Mouse (Mus musculus) neural tube, embryonic 12.5 days (tissue): ENCODE data around the gene Slc30a2. TPM values are rescaled to one million over a fixed set of nuclear protein-coding genes. Genes with fewer than 3 reads are reported as not detected.
"Not testable (repeated sequence)": the region's sequence is repeated elsewhere in the genome, so short reads cannot be mapped to it uniquely, and the experiment has no call there.

Source experiments
- ATAC-seq: fragments of 200-750 bp; cut with Nextera tagmentation; 2 replicates; pipeline ENCODE4 v1.8.0; 2017; ENCODE audit warnings: low read depth, mild to moderate bottlenecking, moderate TSS enrichment, moderate library complexity; ENCODE audit not compliant: low FRiP score
- H3K27ac ChIP-seq: fragments of 300-500 bp; sonication (generic); 2 replicates; pipeline ENCODE4 v1.5.1; 2016
- H3K27me3 ChIP-seq: fragments of 300-500 bp; sonication (generic); replicated peaks from 2 replicates; pipeline ENCODE4 v1.6.1; 2016; ENCODE audit warnings: mild to moderate bottlenecking
- H3K36me3 ChIP-seq: fragments of 300-500 bp; sonication (generic); 2 replicates; pipeline ENCODE4 v1.6.1; 2016; ENCODE audit warnings: mild to moderate bottlenecking
- H3K4me1 ChIP-seq: fragments of 300-500 bp; sonication (generic); 2 replicates; pipeline ENCODE4 v1.6.1; 2016
- H3K4me2 ChIP-seq: fragments of 300-500 bp; sonication (generic); replicated peaks from 2 replicates; pipeline ENCODE4 v1.6.1; 2016; ENCODE audit warnings: mild to moderate bottlenecking
- H3K4me3 ChIP-seq: fragments of 300-500 bp; sonication (generic); 2 replicates; pipeline ENCODE4 v1.5.1; 2016
- H3K9ac ChIP-seq: fragments of 300-500 bp; sonication (generic); 2 replicates; pipeline ENCODE4 v1.6.1; 2016; ENCODE audit warnings: mild to moderate bottlenecking
- H3K9me3 ChIP-seq: fragments of 300-500 bp; sonication (generic); 2 replicates; pipeline ENCODE4 v1.6.1; 2016; ENCODE audit warnings: mild to moderate bottlenecking
- WGBS: fragments of 180-500 bp; shearing (Covaris S2); methylation state at CpG from one replicate; pipeline ENCODE4 v1.1.7; 2016; 5-methylcytosine and 5-hydroxymethylcytosine counted together
- polyA plus RNA-seq: library from polyadenylated mRNA; unstranded; fragments of >200 nt; fragmentation: Nextera tagmentation; extraction: Ambion mirVana; gene quantifications from 2 replicates; pipeline ENCODE4 v1.2.1, GENCODE M21; 2016

Gene Slc30a2
- polyA plus RNA-seq, 1 experiment from 2014 or later: not detected

- H3K27ac ChIP-seq: no peak overlapping the region
- ATAC-seq: no peak
- no peaks in the 10 kb centered on the region for H3K36me3 ChIP-seq
- no peaks in the 10 kb centered on the region for H3K9me3 ChIP-seq
- WGBS: 83% methylated on average over 5 of the region's 5 CpGs
- no peak overlapping the region for H3K9ac ChIP-seq
- H3K4me2 ChIP-seq: no peak overlapping the region
- H3K27me3 ChIP-seq: no peaks in the 10 kb centered on the region
- H3K4me1 ChIP-seq: no peaks in the 10 kb centered on the region
- no peak overlapping the region for H3K4me3 ChIP-seq
Measured at GRCm38 (mm10) chr4:134324655-134325054, 18.3 kb upstream of the Slc30a2 start.

GRCm38 (mm10) chr4:134326859-134327530 lies 16.0 kb upstream of the Slc30a2 start:
- no peak overlapping the region for H3K9ac ChIP-seq
- 68% methylated on average over 5 of the region's 5 CpGs for WGBS
- no peak for ATAC-seq
- no peaks in the 10 kb centered on the region for H3K27me3 ChIP-seq
- no peak overlapping the region for H3K27ac ChIP-seq
- no peak overlapping the region for H3K4me2 ChIP-seq
- H3K36me3 ChIP-seq: no peaks in the 10 kb centered on the region
- H3K4me1 ChIP-seq: no peaks in the 10 kb centered on the region
- no peak overlapping the region for H3K4me3 ChIP-seq
- H3K9me3 ChIP-seq: no peaks in the 10 kb centered on the region

DNA sequence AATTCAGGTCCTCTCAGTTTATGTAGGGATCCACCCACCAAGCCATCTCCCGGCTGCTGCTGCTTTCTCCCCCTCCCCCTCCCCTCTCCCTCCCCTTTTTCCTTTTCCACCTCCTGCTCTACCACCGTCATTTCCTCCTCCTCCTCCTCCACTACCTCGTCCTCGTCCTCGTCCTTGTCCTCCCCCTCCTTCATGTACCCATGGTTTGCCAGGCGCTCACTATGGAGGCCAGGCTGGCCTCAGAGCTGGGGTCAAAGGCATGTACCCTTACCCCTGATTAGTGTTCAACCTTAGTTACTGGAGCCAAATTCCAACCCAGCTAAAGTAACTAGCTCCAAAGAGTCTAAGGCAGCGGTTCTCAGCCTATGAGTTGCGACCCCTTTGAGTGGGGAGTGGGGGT lies 14.8 kb upstream of the Slc30a2 start:
- Histone ChIP-seq H3K4me3 (no peak overlapping the region), H3K36me3 (no peaks in the 10 kb centered on the region), H3K9ac (no peak overlapping the region), H3K27me3 (no peaks in the 10 kb centered on the region), H3K4me2 (no peak overlapping the region), H3K4me1 (no peaks in the 10 kb centered on the region), H3K27ac (no peak overlapping the region), H3K9me3 (no peaks in the 10 kb centered on the region)
- ATAC-seq: no peak
- WGBS: 59% methylated on average over 8 of the region's 8 CpGs

GRCm38 (mm10) chr4:134328832-134329231 lies 14.1 kb upstream of the Slc30a2 start:
- 86% methylated on average over 8 of the region's 8 CpGs for WGBS
- H3K27me3 ChIP-seq: no peaks in the 10 kb centered on the region

GRCm38 (mm10) chr4:134330281-134330680 lies 12.7 kb upstream of the Slc30a2 start:
- Histone ChIP-seq H3K9ac (no peak overlapping the region), H3K4me2 (no peak overlapping the region), H3K36me3 (no peaks in the 10 kb centered on the region), H3K27ac (no peak overlapping the region), H3K4me3 (no peak overlapping the region), H3K27me3 (no peaks in the 10 kb centered on the region), H3K9me3 (no peaks in the 10 kb centered on the region), H3K4me1 (no peaks in the 10 kb centered on the region)
- 70% methylated on average over 5 of the region's 5 CpGs for whole genome bisulfite sequencing
- ATAC-seq: no peak

More at GRCm38 (mm10) chr4:134328832-134329231, 14.1 kb upstream of the Slc30a2 start:
- Histone ChIP-seq H3K36me3 (no peaks in the 10 kb centered on the region), H3K9ac (no peak overlapping the region), H3K9me3 (no peaks in the 10 kb centered on the region), H3K27ac (no peak overlapping the region), H3K4me2 (no peak overlapping the region), H3K4me3 (no peak overlapping the region), H3K4me1 (no peaks in the 10 kb centered on the region)
- ATAC-seq: no peak

DNA sequence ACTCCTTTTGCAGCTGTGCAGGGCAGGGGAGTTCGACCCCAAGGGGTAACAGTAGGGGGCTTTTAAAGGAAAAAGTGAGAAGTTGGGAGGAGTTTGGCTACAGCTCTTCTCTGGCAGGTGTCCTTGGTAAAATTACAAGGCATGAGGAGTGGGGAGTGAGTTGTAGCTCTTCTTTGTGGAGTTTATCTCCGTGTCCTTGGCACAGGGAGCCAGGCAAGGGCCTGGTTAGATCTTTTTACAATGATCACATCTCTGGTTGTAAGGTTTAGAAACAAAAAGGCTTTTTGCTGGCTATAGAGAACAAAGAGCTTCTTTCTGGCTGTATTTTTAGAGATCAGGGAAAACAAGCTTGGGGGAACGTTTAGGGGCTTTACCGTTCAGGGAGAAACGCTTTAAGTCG lies 1.8 kb upstream of the Slc30a2 start:
- not testable (repeated sequence) for H3K4me3 ChIP-seq, H3K27ac ChIP-seq, H3K9ac ChIP-seq, H3K36me3 ChIP-seq, H3K4me2 ChIP-seq, ATAC-seq, H3K9me3 ChIP-seq
- H3K4me1 ChIP-seq: peaks cover 12% of the 10 kb centered on the region
- H3K27me3 ChIP-seq: peaks cover 49% of the 10 kb centered on the region
- 79% methylated on average over 6 of the region's 6 CpGs for WGBS

- H3K9ac ChIP-seq: no peak overlapping the region
- H3K36me3 ChIP-seq: no peaks in the 10 kb centered on the region
- H3K9me3 ChIP-seq: no peaks in the 10 kb centered on the region
- H3K27me3 ChIP-seq: peaks cover 52% of the 10 kb centered on the region
- H3K4me2 ChIP-seq: no peak overlapping the region
- no peak overlapping the region for H3K27ac ChIP-seq
- no peak for ATAC-seq
- WGBS: 44% methylated on average over 11 of the region's 11 CpGs
- H3K4me3 ChIP-seq: no peak overlapping the region
- H3K4me1 ChIP-seq: peaks cover 12% of the 10 kb centered on the region
Measured at GRCm38 (mm10) chr4:134342213-134342779, 685 bp upstream of the Slc30a2 start.

DNA sequence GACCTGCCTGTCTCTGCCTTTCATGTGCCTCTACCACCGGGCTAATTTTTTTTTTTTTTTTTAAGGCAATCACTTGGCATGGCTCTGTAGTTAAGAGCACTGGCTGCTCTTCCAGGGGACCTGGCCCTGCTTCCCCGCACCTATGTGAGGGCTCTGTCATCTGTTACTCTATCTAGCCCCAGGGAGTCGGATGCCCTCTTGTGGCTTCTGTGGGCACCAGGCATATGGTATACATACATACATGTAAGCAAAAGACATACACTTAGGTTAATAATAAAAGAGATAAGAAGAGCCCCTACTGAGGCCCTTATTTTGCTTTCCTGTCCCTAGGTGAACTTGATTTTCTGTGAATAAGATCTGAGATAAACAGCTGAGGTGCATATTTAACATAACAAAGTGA lies 1.6 kb downstream of the Slc30a2 start:
- peaks cover 52% of the 10 kb centered on the region for H3K27me3 ChIP-seq
- 48% methylated on average over 3 of the region's 3 CpGs for WGBS
- no peak overlapping the region for H3K9ac ChIP-seq

DNA sequence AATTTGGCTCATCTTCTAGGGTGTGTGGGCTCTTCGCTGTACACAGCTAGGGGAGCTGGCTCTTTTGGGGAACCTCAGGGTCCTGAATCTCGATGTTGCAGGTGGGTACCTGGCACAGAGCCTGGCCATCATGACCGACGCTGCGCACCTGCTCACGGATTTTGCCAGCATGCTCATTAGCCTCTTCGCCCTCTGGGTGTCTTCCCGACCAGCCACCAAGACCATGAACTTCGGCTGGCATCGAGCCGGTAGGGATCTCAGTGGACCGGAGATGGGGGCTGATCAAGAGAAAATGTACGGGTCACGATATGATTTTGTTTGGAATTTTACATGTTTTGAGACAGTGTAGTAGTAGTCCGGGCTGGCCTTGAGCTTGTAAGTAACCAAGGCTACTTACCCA lies 2.8 kb downstream of the Slc30a2 start:
- H3K27me3 ChIP-seq: peaks cover 50% of the 10 kb centered on the region
- ATAC-seq: no peak

More for the DNA sequence above, 1.6 kb downstream of the Slc30a2 start:
- Histone ChIP-seq H3K4me3 (no peak overlapping the region), H3K36me3 (no peaks in the 10 kb centered on the region), H3K4me1 (peaks cover 12% of the 10 kb centered on the region), H3K4me2 (no peak overlapping the region), H3K27ac (no peak overlapping the region), H3K9me3 (no peaks in the 10 kb centered on the region)
- ATAC-seq: no peak

DNA sequence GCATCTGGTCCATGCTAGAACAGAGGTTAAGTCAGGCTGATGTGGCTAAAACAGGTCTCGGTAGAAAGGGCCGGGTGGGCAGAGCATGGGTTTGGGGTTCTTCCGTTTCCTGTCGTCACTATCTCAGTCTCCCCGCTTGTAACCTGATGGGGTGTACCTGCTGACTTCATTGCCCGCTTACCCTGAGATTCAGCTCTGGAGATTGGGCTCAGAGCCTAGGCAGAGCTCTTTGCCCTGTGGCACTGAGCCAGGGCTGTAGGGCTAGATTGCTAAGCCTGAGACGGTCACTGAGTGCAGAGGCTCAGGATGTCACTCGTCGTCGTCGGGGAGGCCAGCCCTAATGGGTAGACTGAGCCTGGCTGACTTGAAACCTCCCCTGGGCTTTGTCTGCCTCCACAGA lies 5.1 kb downstream of the Slc30a2 start:
- Histone ChIP-seq H3K27ac (no peak overlapping the region), H3K27me3 (peaks cover 32% of the 10 kb centered on the region), H3K4me2 (no peak overlapping the region), H3K4me1 (peaks cover 17% of the 10 kb centered on the region), H3K9ac (no peak overlapping the region), H3K9me3 (no peaks in the 10 kb centered on the region), H3K36me3 (no peaks in the 10 kb centered on the region), H3K4me3 (no peak overlapping the region)
- WGBS: 80% methylated on average over 11 of the region's 11 CpGs
- ATAC-seq: no peak

More for the DNA sequence above, 2.8 kb downstream of the Slc30a2 start:
- Histone ChIP-seq H3K4me3 (no peak overlapping the region), H3K9ac (no peak overlapping the region), H3K4me2 (no peak overlapping the region), H3K9me3 (no peaks in the 10 kb centered on the region), H3K27ac (no peak overlapping the region), H3K4me1 (peaks cover 12% of the 10 kb centered on the region), H3K36me3 (no peaks in the 10 kb centered on the region)
- 91% methylated on average over 15 of the region's 15 CpGs for WGBS

DNA sequence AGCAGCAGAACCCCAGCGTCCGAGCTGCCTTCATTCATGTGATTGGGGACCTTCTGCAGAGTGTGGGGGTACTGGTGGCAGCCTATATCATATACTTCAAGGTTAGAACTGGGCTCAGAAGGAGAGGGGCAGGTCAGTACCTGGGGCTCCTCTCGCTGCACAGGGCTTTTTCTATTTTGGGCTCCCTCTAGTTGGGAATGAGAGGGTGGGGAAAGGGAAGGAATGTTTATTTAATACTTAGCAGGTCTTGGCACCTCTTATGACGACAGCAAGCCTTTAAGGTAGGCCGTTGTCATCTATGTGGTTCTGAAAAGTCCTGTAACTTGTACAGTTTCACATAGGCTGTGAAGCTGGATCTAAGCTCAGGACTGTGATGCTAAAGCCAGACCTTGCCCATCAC lies 5.6 kb downstream of the Slc30a2 start:
- no peak for ATAC-seq
- no peak overlapping the region for H3K27ac ChIP-seq
- H3K9ac ChIP-seq: no peak overlapping the region
- peaks cover 13% of the 10 kb centered on the region for H3K4me1 ChIP-seq
- H3K4me2 ChIP-seq: no peak overlapping the region
- no peak overlapping the region for H3K4me3 ChIP-seq
- H3K36me3 ChIP-seq: no peaks in the 10 kb centered on the region
- peaks cover 27% of the 10 kb centered on the region for H3K27me3 ChIP-seq
- WGBS: 86% methylated on average over 5 of the region's 5 CpGs
- H3K9me3 ChIP-seq: no peaks in the 10 kb centered on the region

- no peak overlapping the region for H3K27ac ChIP-seq
- H3K27me3 ChIP-seq: peaks cover 15% of the 10 kb centered on the region
- no peaks in the 10 kb centered on the region for H3K9me3 ChIP-seq
- H3K9ac ChIP-seq: no peak overlapping the region
- H3K4me3 ChIP-seq: no peak overlapping the region
- WGBS: 89% methylated on average over 7 of the region's 7 CpGs
- no peaks in the 10 kb centered on the region for H3K36me3 ChIP-seq
- ATAC-seq: no peak
- H3K4me1 ChIP-seq: peaks cover 9% of the 10 kb centered on the region
- no peak overlapping the region for H3K4me2 ChIP-seq
Measured at GRCm38 (mm10) chr4:134349829-134350228, 6.8 kb downstream of the Slc30a2 start.

DNA sequence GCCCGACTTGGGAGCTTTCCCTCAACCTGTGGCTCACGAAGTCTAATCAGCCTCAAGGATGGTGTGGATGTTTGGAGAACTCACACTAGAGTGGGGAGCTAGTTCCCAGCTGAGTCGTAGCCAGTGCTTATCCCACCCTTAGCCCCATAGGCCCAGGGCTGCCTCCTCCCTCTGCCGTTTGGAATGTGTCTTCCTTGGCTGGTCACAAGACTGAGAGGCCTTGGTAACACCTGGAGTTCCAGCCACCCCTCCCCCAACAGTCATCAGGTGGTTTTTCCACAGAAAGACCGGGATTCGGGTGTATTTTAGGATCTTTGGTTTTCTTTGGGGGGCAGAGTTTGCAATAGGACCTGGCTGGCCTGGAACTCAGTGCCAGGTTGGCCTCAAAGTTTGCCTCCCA lies 7.7 kb downstream of the Slc30a2 start:
- ATAC-seq: no peak
- WGBS: 87% methylated on average over 6 of the region's 6 CpGs
- Histone ChIP-seq H3K27ac (no peak overlapping the region), H3K27me3 (peaks cover 9% of the 10 kb centered on the region), H3K4me3 (no peak overlapping the region), H3K4me1 (peaks cover 9% of the 10 kb centered on the region), H3K9me3 (no peaks in the 10 kb centered on the region), H3K36me3 (no peaks in the 10 kb centered on the region), H3K9ac (no peak overlapping the region), H3K4me2 (no peak overlapping the region)
